In genomic region chr1:88475502-88475953, GRCm38 (mm10) we compare ENCODE assay signal across 8 mouse cellular contexts. TPM values are rescaled to one million over a fixed set of nuclear protein-coding genes. Genes with fewer than 3 reads are reported as not detected.
A peak's percentile ranks its signal among the peaks of the same experiment; 100 is the strongest.
DNase-seq lines count a peak whose midpoint lies in the region; ATAC-seq and TF ChIP-seq lines count a peak whose summit lies in the region.

No protein-coding gene starts in this region.

- ATAC-seq in CD4-positive, CD25-positive, alpha-beta regulatory T cell, adult 4 months = peak; percentile 79
- peak; percentile 91 for ATAC-seq in kidney, embryonic 15.5 days (replicated peaks; ENCODE audit: low FRiP score)
- ATAC-seq in megakaryocyte progenitor cell, adult 5-6 weeks (replicated peaks; ENCODE audit: poor library complexity) = peak; percentile 67

- H3K4me2 ChIP-seq in kidney, embryonic 15.5 days = peak overlapping the region; percentile 4; the same call in 1 of the 2 replicates

- H3K79me2 ChIP-seq in heart, adult 2 months (replicated peaks; ENCODE audit: control insufficient read depth, insufficient read depth, low read length) = no peaks in the 10 kb centered on the region

- no peak for TF ChIP-seq CTCF in heart, adult 2 months (IDR thresholded peaks at IDR 0.05)

- H3K36me3 ChIP-seq in kidney, embryonic 15.5 days = no peaks in the 10 kb centered on the region
- H3K36me3 ChIP-seq in heart, adult 2 months (ENCODE audit: control insufficient read depth, insufficient read depth, low read length) = no peaks in the 10 kb centered on the region

- peak; percentile 22 for DNase-seq in adrenal gland, postnatal 25 days
- DNase-seq in spleen, adult 18-20 months = no peak
- no peak for DNase-seq in heart, adult 8-10 months (ENCODE audit: low spot score)
- DNase-seq in heart, adult 2 months = no peak
- no peak for DNase-seq in ovary, postnatal 10 days (ENCODE audit: low spot score)

- 2% methylated on average over 8 of the region's 8 CpGs for WGBS in kidney, embryonic 15.5 days
- 54% methylated on average over 8 of the region's 8 CpGs for WGBS in heart, adult 2 months

- H3K4me1 ChIP-seq in kidney, embryonic 15.5 days = peaks cover 56% of the 10 kb centered on the region
- peaks cover 1% of the 10 kb centered on the region; the same call in 1 of the 2 replicates for H3K4me1 ChIP-seq in heart, adult 2 months (ENCODE audit: control insufficient read depth, insufficient read depth, low read length)

- no peak for TF ChIP-seq POLR2A in heart, adult 2 months (IDR thresholded peaks at IDR 0.05; ENCODE audit: insufficient read depth, low read depth, low read length)

- intact Hi-C loops in heart, adult 2 months (cut with DNase I) = no loop called here

- H3K4me3 ChIP-seq in kidney, embryonic 15.5 days (replicated peaks) = no peak overlapping the region
- H3K4me3 ChIP-seq in heart, adult 2 months = no peak overlapping the region

- H3K27ac ChIP-seq in kidney, embryonic 15.5 days = peak overlapping the region; percentile 95
- no peak overlapping the region for H3K27ac ChIP-seq in heart, adult 2 months

- no peaks in the 10 kb centered on the region for H3K9me3 ChIP-seq in kidney, embryonic 15.5 days (replicated peaks)

- H3K27me3 ChIP-seq in kidney, embryonic 15.5 days = no peaks in the 10 kb centered on the region
- no peaks in the 10 kb centered on the region for H3K27me3 ChIP-seq in heart, adult 2 months (ENCODE audit: control insufficient read depth, insufficient read depth, low read length)

- H3K9ac ChIP-seq in kidney, embryonic 15.5 days = no peak overlapping the region
- H3K9ac ChIP-seq in heart, adult 2 months (ENCODE audit: low read depth, low read length) = no peak overlapping the region

- no peak for TF ChIP-seq EP300 in heart, adult 2 months (IDR thresholded peaks at IDR 0.05; ENCODE audit: insufficient read depth, low read depth, low read length)

RNA-seq across cellular contexts. Expression of gene Glrp1, which starts 34.3 kb away (rescaled TPM):
- not detected for polyA plus RNA-seq in CD4-positive, CD25-positive, alpha-beta regulatory T cell, adult 4 months (2017; shearing (Covaris generic))
- not detected in 2 replicates for total RNA-seq in adrenal gland, postnatal 25 days (2021)
- not detected in 2 replicates for polyA plus RNA-seq in kidney, embryonic 15.5 days (2015; fragmentation: Nextera tagmentation; extraction: Ambion mirVana)
- 1.8 and 3.0 TPM in 2 replicates for total RNA-seq in megakaryocyte progenitor cell, adult 5-6 weeks (2015)
- 1.3 TPM in 2 replicates for total RNA-seq in megakaryocyte progenitor cell, adult 5-6 weeks (2017)
- total RNA-seq in heart, adult 8-10 months (2022) = under 1 TPM in 1 of 4 experiments, not detected in 3; 0.19 TPM
- total RNA-seq in heart, adult 2 months (2021) = under 1 TPM in 1 of 2 experiments, not detected in 1; 0.16 TPM
- 0.08 TPM in 1 of 2 replicates, not detected in the other for polyA plus RNA-seq in heart, adult 2 months (2012; rRNA removed)
